21 mouse cellular contexts compared by ENCODE assay signal in genomic region chr4:140497169-140497568, GRCm38 (mm10).
DNase-seq lines count a peak whose midpoint lies in the region; ATAC-seq and TF ChIP-seq lines count a peak whose summit lies in the region.
"Had no signal": no experiment of that assay in that cellular context is flagged by ENCODE, and none has a peak within 500 bp of the region (broad histone marks: within the 10 kb centered on the region; RNA-seq: fewer than 3 reads in every experiment).

No protein-coding gene starts in this region.

- no peak overlapping the region for H3K4me3 ChIP-seq in kidney, adult 2 months (ENCODE audit: insufficient read depth, low read depth, low read length)
- no peak overlapping the region for H3K4me3 ChIP-seq in midbrain, embryonic 16.5 days (ENCODE audit: low read depth, low read length)
- H3K4me3 ChIP-seq in midbrain, embryonic 13.5 days (replicated peaks), result no peak overlapping the region
- H3K4me3 ChIP-seq: forebrain, embryonic 10.5 days; heart, embryonic 13.5 days; limb, embryonic 13.5 days; liver, embryonic 13.5 days; lung, embryonic 15.5 days; midbrain, embryonic 12.5 days; myocyte had no signal

- no peaks in the 10 kb centered on the region for H3K36me3 ChIP-seq in kidney, adult 2 months (ENCODE audit: control insufficient read depth, insufficient read depth, low read length)
- H3K36me3 ChIP-seq in midbrain, embryonic 16.5 days (ENCODE audit: control insufficient read depth, insufficient read depth, low read length), result no peaks in the 10 kb centered on the region
- no peaks in the 10 kb centered on the region for H3K36me3 ChIP-seq in midbrain, embryonic 13.5 days
- H3K36me3 ChIP-seq: forebrain, embryonic 10.5 days; heart, embryonic 13.5 days; limb, embryonic 13.5 days; liver, embryonic 13.5 days; lung, embryonic 15.5 days; midbrain, embryonic 12.5 days had no signal

- DNase-seq in kidney, adult 2 months, result peak; percentile 12
- DNase-seq in kidney, postnatal 36 days, result no peak
- DNase-seq in embryo, embryonic 11 days, result peak; percentile 52
- DNase-seq in mesoderm, embryonic 11.5 days (ENCODE audit: low read depth, low spot score), result peak; percentile 61
- DNase-seq in frontal cortex, postnatal 25 days (ENCODE audit: low spot score in 2 of 2), result no peak
- DNase-seq: adrenal gland, adult 2 months; cerebellum, adult 8-10 months; gastrocnemius, postnatal 10 days; heart, adult 18-20 months; liver, embryonic 13.5 days; thymus, postnatal 25 days had no signal

- H3K9ac ChIP-seq in midbrain, embryonic 16.5 days (ENCODE audit: low read depth, low read length), result no peak overlapping the region
- no peak overlapping the region for H3K9ac ChIP-seq in midbrain, embryonic 13.5 days (replicated peaks)
- H3K9ac ChIP-seq: heart, embryonic 13.5 days; limb, embryonic 13.5 days; liver, embryonic 13.5 days; lung, embryonic 15.5 days; midbrain, embryonic 12.5 days had no signal

- TF ChIP-seq POLR2A in kidney, adult 2 months (IDR thresholded peaks at IDR 0.05; ENCODE audit: low read depth, low read length), result no peak

- TF ChIP-seq CTCF in kidney, adult 2 months (conservative IDR thresholded peaks at IDR 0.05; ENCODE audit: insufficient read depth, insufficient read length, low read depth, low read length), result no peak

- no peaks in the 10 kb centered on the region for H3K27me3 ChIP-seq in kidney, adult 2 months (replicated peaks; ENCODE audit: control insufficient read depth, insufficient read depth, low read length)
- no peaks in the 10 kb centered on the region for H3K27me3 ChIP-seq in midbrain, embryonic 16.5 days (ENCODE audit: control insufficient read depth, insufficient read depth, low read depth, low read length)
- H3K27me3 ChIP-seq in midbrain, embryonic 13.5 days, result 0 out of 2 replicates have a peak, but pooled peaks cover 5% of the 10 kb centered on the region
- H3K27me3 ChIP-seq: limb, embryonic 13.5 days; liver, embryonic 13.5 days; lung, embryonic 15.5 days; midbrain, embryonic 12.5 days had no signal

- no peaks in the 10 kb centered on the region for H3K9me3 ChIP-seq in midbrain, embryonic 16.5 days (replicated peaks; ENCODE audit: control insufficient read depth, low read length, poor library complexity, severe bottlenecking)
- no peaks in the 10 kb centered on the region for H3K9me3 ChIP-seq in midbrain, embryonic 13.5 days
- H3K9me3 ChIP-seq: forebrain, embryonic 10.5 days; heart, embryonic 13.5 days; limb, embryonic 13.5 days; liver, embryonic 13.5 days; lung, embryonic 15.5 days; midbrain, embryonic 12.5 days had no signal

- no peak overlapping the region for H3K4me2 ChIP-seq in midbrain, embryonic 16.5 days (ENCODE audit: low read length)
- no peak overlapping the region for H3K4me2 ChIP-seq in midbrain, embryonic 13.5 days (replicated peaks)
- H3K4me2 ChIP-seq: heart, embryonic 13.5 days; limb, embryonic 13.5 days; liver, embryonic 13.5 days; lung, embryonic 15.5 days; midbrain, embryonic 12.5 days had no signal

- 0 out of 2 replicates have a peak, but pooled peaks have one; percentile 28 for ATAC-seq in midbrain, embryonic 16.5 days
- ATAC-seq in midbrain, embryonic 13.5 days, result no peak
- ATAC-seq: inflammation-experienced regulatory T-cells, adult 6 months had no signal

- H3K27ac ChIP-seq in kidney, adult 2 months (ENCODE audit: insufficient read depth, low read depth, low read length), result no peak overlapping the region
- no peak overlapping the region for H3K27ac ChIP-seq in midbrain, embryonic 16.5 days (ENCODE audit: low read length)
- no peak overlapping the region for H3K27ac ChIP-seq in midbrain, embryonic 13.5 days
- H3K27ac ChIP-seq: forebrain, embryonic 10.5 days; heart, embryonic 13.5 days; limb, embryonic 13.5 days; liver, embryonic 13.5 days; lung, embryonic 15.5 days; macrophage; midbrain, embryonic 12.5 days had no signal

- no peaks in the 10 kb centered on the region for H3K4me1 ChIP-seq in kidney, adult 2 months (ENCODE audit: control insufficient read depth, insufficient read depth, low read length)
- no peaks in the 10 kb centered on the region for H3K4me1 ChIP-seq in midbrain, embryonic 16.5 days (ENCODE audit: control insufficient read depth, insufficient read depth, low read length)
- peaks cover 12% of the 10 kb centered on the region for H3K4me1 ChIP-seq in midbrain, embryonic 13.5 days (replicated peaks)
- H3K4me1 ChIP-seq: liver, embryonic 13.5 days had no signal

- WGBS in kidney, adult 2 months, result 13% methylated on average over 20 of the region's 20 CpGs
- WGBS in midbrain, embryonic 16.5 days, result 69% methylated on average over 20 of the region's 20 CpGs
- 68% methylated on average over 20 of the region's 20 CpGs for WGBS in midbrain, embryonic 13.5 days

Comparison
In these comparisons a context has a peak if more than half of its experiments do, and no peak if none do; other contexts are left out.
1. DNase-seq: peak in kidney, adult 2 months (single experiment), embryo, embryonic 11 days (single experiment) and mesoderm, embryonic 11.5 days (single experiment); none in kidney, postnatal 36 days (0 of 2) and frontal cortex, postnatal 25 days (0 of 2).